Mouse (Mus musculus) thymus, adult 2 months (tissue): ENCODE data around the gene Krt18.

Experiments
- CTCF ChIP-seq: fragments of 200-500 bp; IDR thresholded peaks from 2 replicates; pipeline ENCODE4 v1.5.1; 2012; ENCODE audit warnings: mild to moderate bottlenecking, control low read depth, low read length, moderate library complexity, borderline replicate concordance; ENCODE audit not compliant: control insufficient read depth, poor library complexity, insufficient read depth; ENCODE audit errors: extremely low read depth
- POLR2A ChIP-seq: fragments of 200-500 bp; IDR thresholded peaks from 2 replicates; pipeline ENCODE4 v1.6.1; 2012; ENCODE audit warnings: mild to moderate bottlenecking, low read length, control low read depth, moderate library complexity; ENCODE audit not compliant: control insufficient read depth, poor library complexity, insufficient read depth; ENCODE audit errors: extremely low read depth

- TF ChIP-seq CTCF (no peak), POLR2A (no peak)
Measured at GRCm38 (mm10) chr15:102028040-102028439, at the start of gene Krt18.
